Comparison of ENCODE assay signal across 25 mouse cellular contexts in the genomic region with DNA sequence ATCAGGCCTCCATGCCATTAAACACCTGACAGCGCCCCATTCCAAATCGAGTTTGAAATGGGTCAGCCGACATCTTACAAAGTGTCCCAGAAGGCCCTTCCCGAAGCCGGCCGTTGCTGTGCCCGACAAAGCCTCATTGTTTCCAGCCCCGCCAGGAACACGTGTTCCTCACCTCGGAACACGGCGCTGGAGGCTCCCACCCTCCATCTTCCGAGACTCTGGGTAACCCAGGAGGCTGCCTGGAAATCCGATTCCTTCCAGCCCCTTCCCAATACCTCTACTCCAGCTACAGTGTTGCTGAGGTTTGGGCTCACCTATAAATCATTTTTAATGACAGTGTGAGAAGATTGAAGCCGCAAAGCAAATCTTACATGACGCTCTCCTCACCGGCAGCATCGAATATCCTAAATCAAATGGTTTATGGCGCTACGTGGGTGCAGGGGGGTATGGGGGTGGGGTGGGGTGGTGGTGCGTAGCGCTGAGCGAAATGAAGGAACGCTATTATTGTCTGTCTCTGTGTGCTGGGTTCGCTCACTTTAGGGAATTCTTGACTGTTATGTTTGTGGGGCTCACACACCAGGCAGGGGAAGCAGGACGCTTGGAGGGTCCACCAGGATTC.
DNase-seq lines count a peak whose midpoint lies in the region; ATAC-seq and TF ChIP-seq lines count a peak whose summit lies in the region.
"Had no signal": no experiment of that assay in that cellular context is flagged by ENCODE, and none has a peak within 500 bp of the region (broad histone marks: within the 10 kb centered on the region; RNA-seq: fewer than 3 reads in every experiment).

No protein-coding gene starts in this region.

- H3K4me3 ChIP-seq in kidney, embryonic 15.5 days (replicated peaks), result no peak overlapping the region
- H3K4me3 ChIP-seq in embryonic facial prominence, embryonic 10.5 days, result no peak overlapping the region
- no peak overlapping the region for H3K4me3 ChIP-seq in embryonic facial prominence, embryonic 14.5 days (ENCODE audit: low read depth, low read length)
- H3K4me3 ChIP-seq in limb, embryonic 14.5 days (replicated peaks; ENCODE audit: low read length), result 0 out of 2 replicates have a peak overlapping the region, but pooled peaks have one; percentile 2
- H3K4me3 ChIP-seq: erythroblast, embryonic 14.5 days; forebrain, embryonic 13.5 days; heart, embryonic 15.5 days; left cerebral cortex, adult 2 months; liver, embryonic 13.5 days; midbrain, embryonic 12.5 days; neural tube, embryonic 12.5 days had no signal

- no peak for DNase-seq in kidney, adult 11 months
- peak; percentile 39 for DNase-seq in embryonic facial prominence, embryonic 10.5 days (ENCODE audit: low spot score)
- no peak for DNase-seq in embryonic facial prominence, embryonic 14.5 days (ENCODE audit: low spot score)
- no peak for DNase-seq in limb, embryonic 14.5 days (ENCODE audit: low spot score)
- no peak for DNase-seq in heart, postnatal 25 days (ENCODE audit: low spot score)
- no peak for DNase-seq in lung, postnatal 10 days
- DNase-seq: adrenal gland, postnatal 14 days; cerebellum, adult 2 months; cerebellum, postnatal 25 days; layer of hippocampus, adult 9-11 months; liver, embryonic 13.5 days; lung, adult 2 months; right cerebral cortex, postnatal 14 days; thymus, adult 2 months had no signal

- peaks cover 8% of the 10 kb centered on the region for H3K4me1 ChIP-seq in kidney, embryonic 15.5 days
- peaks cover 9% of the 10 kb centered on the region; the same call in 1 of the 2 replicates for H3K4me1 ChIP-seq in embryonic facial prominence, embryonic 10.5 days
- no peaks in the 10 kb centered on the region; the same call in 1 of the 2 replicates for H3K4me1 ChIP-seq in embryonic facial prominence, embryonic 14.5 days (ENCODE audit: control insufficient read depth, insufficient read depth, low read length)
- H3K4me1 ChIP-seq in limb, embryonic 14.5 days (ENCODE audit: control insufficient read depth, insufficient read depth, low read length), result 0 out of 2 replicates have a peak, but pooled peaks cover 4% of the 10 kb centered on the region
- H3K4me1 ChIP-seq: heart, embryonic 15.5 days; liver, embryonic 13.5 days; midbrain, embryonic 12.5 days; neural tube, embryonic 12.5 days had no signal

- H3K27me3 ChIP-seq in kidney, embryonic 15.5 days, result no peaks in the 10 kb centered on the region
- H3K27me3 ChIP-seq in embryonic facial prominence, embryonic 10.5 days (replicated peaks; ENCODE audit: low read depth, poor library complexity, severe bottlenecking), result 0 out of 2 replicates have a peak, but pooled peaks cover 4% of the 10 kb centered on the region
- no peaks in the 10 kb centered on the region for H3K27me3 ChIP-seq in embryonic facial prominence, embryonic 14.5 days (replicated peaks; ENCODE audit: control insufficient read depth, insufficient read depth, low read length)
- 0 out of 2 replicates have a peak, but pooled peaks cover 5% of the 10 kb centered on the region for H3K27me3 ChIP-seq in limb, embryonic 14.5 days (ENCODE audit: control insufficient read depth, insufficient read depth, low read length)
- H3K27me3 ChIP-seq: forebrain, embryonic 13.5 days; heart, embryonic 15.5 days; liver, embryonic 13.5 days; midbrain, embryonic 12.5 days; neural tube, embryonic 12.5 days had no signal

- H3K27ac ChIP-seq in kidney, embryonic 15.5 days, result no peak overlapping the region
- H3K27ac ChIP-seq in embryonic facial prominence, embryonic 10.5 days (replicated peaks), result no peak overlapping the region; the same call in 1 of the 2 replicates
- H3K27ac ChIP-seq in embryonic facial prominence, embryonic 14.5 days (replicated peaks; ENCODE audit: low read depth, low read length), result no peak overlapping the region
- no peak overlapping the region for H3K27ac ChIP-seq in limb, embryonic 14.5 days (replicated peaks; ENCODE audit: low read depth, low read length)
- H3K27ac ChIP-seq: forebrain, embryonic 13.5 days; heart, embryonic 15.5 days; hindbrain, postnatal 0 days; left cerebral cortex, adult 2 months; liver, embryonic 13.5 days; midbrain, embryonic 12.5 days; neural tube, embryonic 12.5 days; stomach, postnatal 0 days had no signal

- no peak for TF ChIP-seq POLR2A in limb, embryonic 14.5 days (IDR thresholded peaks at IDR 0.05; ENCODE audit: borderline replicate concordance, extremely low read depth, insufficient read depth, insufficient read length)

- no peak overlapping the region for H3K9ac ChIP-seq in kidney, embryonic 15.5 days
- no peak overlapping the region for H3K9ac ChIP-seq in embryonic facial prominence, embryonic 14.5 days (ENCODE audit: low read depth, low read length)
- H3K9ac ChIP-seq in limb, embryonic 14.5 days (ENCODE audit: low read depth, low read length, severe bottlenecking), result no peak overlapping the region
- H3K9ac ChIP-seq: forebrain, embryonic 13.5 days; heart, embryonic 15.5 days; liver, embryonic 13.5 days; midbrain, embryonic 12.5 days; neural tube, embryonic 12.5 days had no signal

- H3K9me3 ChIP-seq in kidney, embryonic 15.5 days (replicated peaks), result no peaks in the 10 kb centered on the region
- peaks cover 4% of the 10 kb centered on the region; the same call in 1 of the 2 replicates for H3K9me3 ChIP-seq in embryonic facial prominence, embryonic 10.5 days
- no peaks in the 10 kb centered on the region for H3K9me3 ChIP-seq in embryonic facial prominence, embryonic 14.5 days (ENCODE audit: control insufficient read depth, low read length)
- H3K9me3 ChIP-seq in limb, embryonic 14.5 days (ENCODE audit: control insufficient read depth, low read length), result no peaks in the 10 kb centered on the region
- H3K9me3 ChIP-seq: forebrain, embryonic 13.5 days; heart, embryonic 15.5 days; midbrain, embryonic 12.5 days; neural tube, embryonic 12.5 days had no signal

- H3K36me3 ChIP-seq in kidney, embryonic 15.5 days, result no peaks in the 10 kb centered on the region
- no peaks in the 10 kb centered on the region for H3K36me3 ChIP-seq in embryonic facial prominence, embryonic 10.5 days (replicated peaks)
- no peaks in the 10 kb centered on the region for H3K36me3 ChIP-seq in embryonic facial prominence, embryonic 14.5 days (ENCODE audit: control insufficient read depth, insufficient read depth, low read length)
- no peaks in the 10 kb centered on the region for H3K36me3 ChIP-seq in limb, embryonic 14.5 days (ENCODE audit: control insufficient read depth, insufficient read depth, low read length)
- H3K36me3 ChIP-seq: heart, embryonic 15.5 days; liver, embryonic 13.5 days; midbrain, embryonic 12.5 days; neural tube, embryonic 12.5 days had no signal

- ATAC-seq in kidney, embryonic 15.5 days (replicated peaks; ENCODE audit: low FRiP score), result no peak
- no peak for ATAC-seq in embryonic facial prominence, embryonic 14.5 days (ENCODE audit: low read depth)
- ATAC-seq in limb, embryonic 14.5 days (ENCODE audit: low FRiP score, low read depth), result peak; percentile 37; the same call in 1 of the 2 replicates
- ATAC-seq: CD4-positive, CD25-positive, alpha-beta regulatory T cell, adult 4 months; forebrain, embryonic 13.5 days; hindbrain, postnatal 0 days; intestine, embryonic 16.5 days had no signal

- peak overlapping the region; percentile 37 for H3K4me2 ChIP-seq in kidney, embryonic 15.5 days
- peak overlapping the region; percentile 28; the same call in 1 of the 2 replicates for H3K4me2 ChIP-seq in embryonic facial prominence, embryonic 14.5 days (ENCODE audit: low read depth, low read length)
- H3K4me2 ChIP-seq in limb, embryonic 14.5 days (replicated peaks; ENCODE audit: low read depth, low read length, severe bottlenecking), result peak overlapping the region; percentile 30
- H3K4me2 ChIP-seq: forebrain, embryonic 13.5 days; heart, embryonic 15.5 days; liver, embryonic 13.5 days; midbrain, embryonic 12.5 days; neural tube, embryonic 12.5 days had no signal

- intact Hi-C loops in heart, postnatal 25 days (cut with DNase I), result no loop called here

- 46% methylated on average over 26 of the region's 26 CpGs for WGBS in kidney, embryonic 15.5 days
- WGBS in embryonic facial prominence, embryonic 10.5 days, result 82% methylated on average over 26 of the region's 26 CpGs
- 62% methylated on average over 26 of the region's 26 CpGs for WGBS in embryonic facial prominence, embryonic 14.5 days
- 38% methylated on average over 26 of the region's 26 CpGs for WGBS in limb, embryonic 14.5 days
